Mouse (Mus musculus) myocyte (in vitro differentiated cells): ENCODE results near the gene Gm5737. TPM values are rescaled to one million over a fixed set of nuclear protein-coding genes. Genes with fewer than 3 reads are reported as not detected.

Experiments
- H3K27me3 ChIP-seq: one replicate; pipeline ENCODE4 v1.6.1; 2011; ENCODE audit not compliant: control insufficient read depth, insufficient read depth, insufficient read length
- H3K36me3 ChIP-seq: one replicate; pipeline ENCODE4 v1.6.1; 2011; ENCODE audit not compliant: control insufficient read depth, insufficient read depth
- H3K4me2 ChIP-seq: one replicate; pipeline ENCODE4 v1.6.1; 2011; ENCODE audit warnings: low read depth, control low read depth
- H3K4me3 ChIP-seq: one replicate; pipeline ENCODE4 v1.5.1; 2011; ENCODE audit warnings: mild to moderate bottlenecking, control low read depth, moderate library complexity
- H3K79me2 ChIP-seq: one replicate; pipeline ENCODE4 v1.6.1; 2011; ENCODE audit not compliant: control insufficient read depth, insufficient read depth
- H3ac ChIP-seq: one replicate; pipeline ENCODE4 v1.6.1; 2011; ENCODE audit not compliant: control insufficient read depth, insufficient read length
- CEBPB ChIP-seq: IDR thresholded peaks from 2 replicates; pipeline ENCODE4 v1.6.1; 2011; ENCODE audit warnings: mild to moderate bottlenecking, moderate library complexity; ENCODE audit not compliant: poor library complexity, insufficient read depth, severe bottlenecking
- E2F4 ChIP-seq: IDR thresholded peaks from one replicate; pipeline ENCODE4 v1.6.1; 2011; ENCODE audit warnings: mild to moderate bottlenecking, control low read depth, moderate library complexity; ENCODE audit not compliant: insufficient read depth
- MAX ChIP-seq: IDR thresholded peaks from one replicate; pipeline ENCODE4 v1.6.1; 2011; ENCODE audit warnings: low read depth, mild to moderate bottlenecking, control low read depth
- MYOD1 ChIP-seq, 3 experiments: IDR thresholded peaks; one replicate each; pipeline ENCODE4 v1.6.1; 2011; ENCODE audit warnings: control low read depth in 2 of 3, low read depth in 2 of 3, mild to moderate bottlenecking in 2 of 3, moderate library complexity in 1 of 3; ENCODE audit not compliant: insufficient read length in 2 of 3, control insufficient read depth in 1 of 3
- MYOG ChIP-seq, 3 experiments: IDR thresholded peaks; one replicate each; pipeline ENCODE4 v1.6.1; 2011; ENCODE audit warnings: control low read depth in 2 of 3, low read depth in 2 of 3, mild to moderate bottlenecking in 2 of 3; ENCODE audit not compliant: insufficient read length in 2 of 3, control insufficient read depth in 1 of 3, insufficient read depth in 1 of 3
- POLR2A ChIP-seq: IDR thresholded peaks from one replicate; pipeline ENCODE4 v1.6.1; 2011; ENCODE audit warnings: low read depth, mild to moderate bottlenecking, control low read depth, moderate library complexity; ENCODE audit not compliant: insufficient read length
- POLR2AphosphoS2 ChIP-seq: IDR thresholded peaks from one replicate; pipeline ENCODE4 v1.6.1; 2011; ENCODE audit warnings: low read depth, control low read depth; ENCODE audit not compliant: insufficient read length
- REST ChIP-seq: IDR thresholded peaks from one replicate; pipeline ENCODE4 v1.6.1; 2011; ENCODE audit warnings: mild to moderate bottlenecking, control low read depth, moderate library complexity; ENCODE audit not compliant: insufficient read depth, insufficient read length
- SRF ChIP-seq: IDR thresholded peaks from one replicate; pipeline ENCODE4 v1.6.1; 2011; ENCODE audit warnings: low read depth; ENCODE audit not compliant: control insufficient read depth, insufficient read length
- TCF12 ChIP-seq: IDR thresholded peaks from one replicate; pipeline ENCODE4 v1.6.1; 2011; ENCODE audit warnings: mild to moderate bottlenecking, control low read depth; ENCODE audit not compliant: poor library complexity, insufficient read depth, severe bottlenecking
- TCF3 ChIP-seq: IDR thresholded peaks from one replicate; pipeline ENCODE4 v1.6.1; 2011; ENCODE audit warnings: low read depth, control low read depth; ENCODE audit not compliant: insufficient read length
- USF1 ChIP-seq: IDR thresholded peaks from one replicate; pipeline ENCODE4 v1.6.1; 2011; ENCODE audit warnings: low read depth, mild to moderate bottlenecking, control low read depth, moderate library complexity
- polyA plus RNA-seq: library from polyadenylated mRNA; unstranded; fragments of >200 nt; fragmentation: generic; extraction: Trizol; gene quantifications from one replicate; pipeline ENCODE4 v1.2.1, GENCODE M21; 2012; ENCODE audit warnings: missing spikeins

Gene Gm5737
- polyA plus RNA-seq, 1 experiment: not detected

DNA sequence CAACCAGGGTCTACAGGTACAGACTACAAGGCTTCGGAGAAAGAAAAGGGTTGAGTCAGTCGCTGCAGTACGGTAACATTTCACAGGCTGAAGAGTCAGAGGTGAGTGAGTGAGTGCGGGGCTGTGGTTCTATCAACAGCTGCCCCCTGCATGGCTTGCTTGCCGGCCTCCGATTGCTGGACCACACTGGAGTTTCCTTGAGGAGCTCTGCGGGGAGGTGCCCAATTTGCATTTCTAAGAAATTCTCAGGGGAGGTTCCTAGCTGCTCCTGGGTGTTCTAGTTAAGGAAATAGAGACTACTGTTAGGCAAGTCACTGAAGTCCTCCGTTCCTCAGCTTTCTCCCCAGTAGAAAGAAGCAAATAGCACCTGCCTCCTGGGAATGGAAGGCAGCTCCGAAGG, 32.5 kb downstream of the Gm5737 start:
- no peak for TF ChIP-seq REST
- TF ChIP-seq CEBPB: no peak
- TF ChIP-seq SRF: no peak
- no peak for TF ChIP-seq POLR2A
- no peak for TF ChIP-seq POLR2AphosphoS2
- TF ChIP-seq TCF12: no peak
- no peak for TF ChIP-seq USF1
- peak in 1 of 3 experiments; percentile 28 for TF ChIP-seq MYOG (IDR thresholded peaks at IDR 0.05; ENCODE audit: control insufficient read depth in 1 of 3, insufficient read depth in 1 of 3, insufficient read length in 2 of 3, low read depth in 2 of 3)
- TF ChIP-seq TCF3: no peak
- no peak for TF ChIP-seq MAX
- TF ChIP-seq MYOD1 (IDR thresholded peaks at IDR 0.05; ENCODE audit: control insufficient read depth in 1 of 3, insufficient read length in 2 of 3, low read depth in 2 of 3): peak in 1 of 3 experiments; percentile 15
- TF ChIP-seq E2F4: no peak
- Histone ChIP-seq H3K4me2 (peak overlapping the region; percentile 90), H3K79me2 (no peaks in the 10 kb centered on the region), H3K36me3 (peaks cover 6% of the 10 kb centered on the region), H3ac (no peak overlapping the region), H3K4me3 (peak overlapping the region; percentile 81), H3K27me3 (no peaks in the 10 kb centered on the region)

GRCm38 (mm10) chr7:120848831-120849512, 36.8 kb downstream of the Gm5737 start:
- H3K79me2 ChIP-seq: peaks cover 6% of the 10 kb centered on the region
- H3K4me2 ChIP-seq: no peak overlapping the region
- H3K27me3 ChIP-seq: no peaks in the 10 kb centered on the region
- H3K4me3 ChIP-seq: no peak overlapping the region
- TF ChIP-seq E2F4: no peak
- no peak for TF ChIP-seq MAX
- no peak for TF ChIP-seq TCF12
- TF ChIP-seq POLR2A: no peak
- TF ChIP-seq REST: no peak
- no peak for TF ChIP-seq TCF3
- no peak for TF ChIP-seq MYOG (IDR thresholded peaks at IDR 0.05; ENCODE audit: control insufficient read depth in 1 of 3, insufficient read depth in 1 of 3, insufficient read length in 2 of 3, low read depth in 2 of 3)
- no peak for TF ChIP-seq POLR2AphosphoS2
- no peak for TF ChIP-seq SRF
- no peak overlapping the region for H3ac ChIP-seq
- peaks cover 6% of the 10 kb centered on the region for H3K36me3 ChIP-seq

- Histone ChIP-seq H3K4me3 (no peak overlapping the region), H3K4me2 (no peak overlapping the region), H3ac (no peak overlapping the region), H3K27me3 (no peaks in the 10 kb centered on the region), H3K36me3 (peaks cover 6% of the 10 kb centered on the region), H3K79me2 (peaks cover 6% of the 10 kb centered on the region)
- no peak for TF ChIP-seq POLR2AphosphoS2
- no peak for TF ChIP-seq CEBPB
- no peak for TF ChIP-seq TCF12
- no peak for TF ChIP-seq SRF
- TF ChIP-seq TCF3: no peak
- TF ChIP-seq REST: no peak
- no peak for TF ChIP-seq USF1
- TF ChIP-seq E2F4: no peak
- TF ChIP-seq MAX: no peak
- TF ChIP-seq MYOD1 (IDR thresholded peaks at IDR 0.05; ENCODE audit: control insufficient read depth in 1 of 3, insufficient read length in 2 of 3, low read depth in 2 of 3): no peak
- TF ChIP-seq MYOG (IDR thresholded peaks at IDR 0.05; ENCODE audit: control insufficient read depth in 1 of 3, insufficient read depth in 1 of 3, insufficient read length in 2 of 3, low read depth in 2 of 3): no peak
These were observed 38.0 kb downstream of the Gm5737 start for GRCm38 (mm10) chr7:120850165-120850564.

DNA sequence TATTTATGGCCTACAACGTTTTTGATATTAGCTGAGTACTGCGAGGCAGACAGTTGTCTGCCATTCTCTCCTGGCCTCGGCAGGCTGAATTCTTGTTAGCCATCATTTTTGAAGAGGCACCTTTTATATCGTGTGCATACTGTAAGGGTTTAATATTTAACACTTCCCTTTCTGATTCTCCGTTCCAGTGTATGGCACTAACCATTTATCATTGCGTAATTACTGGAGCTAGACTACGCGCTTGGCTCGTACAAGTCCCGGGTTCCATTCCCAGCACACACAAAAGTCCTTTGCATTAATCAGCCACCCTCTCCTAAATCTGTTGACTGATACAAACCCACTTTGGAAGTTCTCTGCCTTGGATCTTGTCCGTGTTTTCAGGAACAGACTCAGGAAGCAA, 47.7 kb downstream of the Gm5737 start:
- no peaks in the 10 kb centered on the region for H3K27me3 ChIP-seq
- H3ac ChIP-seq: no peak overlapping the region
- no peak overlapping the region for H3K4me2 ChIP-seq
- H3K36me3 ChIP-seq: no peaks in the 10 kb centered on the region
- TF ChIP-seq E2F4: no peak
- TF ChIP-seq MYOG (IDR thresholded peaks at IDR 0.05; ENCODE audit: control insufficient read depth in 1 of 3, insufficient read depth in 1 of 3, insufficient read length in 2 of 3, low read depth in 2 of 3): no peak
- TF ChIP-seq POLR2AphosphoS2: no peak
- TF ChIP-seq TCF12: no peak
- no peak for TF ChIP-seq POLR2A
- no peak for TF ChIP-seq USF1
- no peak for TF ChIP-seq SRF
- TF ChIP-seq MAX: no peak
- no peak for TF ChIP-seq MYOD1 (IDR thresholded peaks at IDR 0.05; ENCODE audit: control insufficient read depth in 1 of 3, insufficient read length in 2 of 3, low read depth in 2 of 3)
- no peak for TF ChIP-seq TCF3
- TF ChIP-seq CEBPB: no peak
- TF ChIP-seq REST: no peak
- H3K4me3 ChIP-seq: no peak overlapping the region
- H3K79me2 ChIP-seq: peaks cover 28% of the 10 kb centered on the region
